8 mouse cellular contexts compared by ENCODE assay signal in genomic region chr2:119798246-119798927, GRCm38 (mm10). TPM values are rescaled to one million over a fixed set of nuclear protein-coding genes. Genes with fewer than 3 reads are reported as not detected.
DNase-seq lines count a peak whose midpoint lies in the region; ATAC-seq and TF ChIP-seq lines count a peak whose summit lies in the region.

No protein-coding gene starts in this region.

- intact Hi-C loops in gastrocnemius, postnatal 36 days (cut with DNase I), result no loop called here

- peaks cover 27% of the 10 kb centered on the region for H3K4me1 ChIP-seq in intestine, embryonic 16.5 days (ENCODE audit: control insufficient read depth, insufficient read depth, low read length)
- peaks cover 34% of the 10 kb centered on the region for H3K4me1 ChIP-seq in olfactory bulb, adult 2 months (ENCODE audit: control insufficient read depth, insufficient read depth, low read length)

- no peak for TF ChIP-seq POLR2A in olfactory bulb, adult 2 months (IDR thresholded peaks at IDR 0.05; ENCODE audit: insufficient read depth, low read depth, low read length)

- H3K27me3 ChIP-seq in intestine, embryonic 16.5 days (replicated peaks; ENCODE audit: control insufficient read depth, insufficient read depth, low read length), result peaks cover 2% of the 10 kb centered on the region; the same call in 1 of the 2 replicates

- H3K4me3 ChIP-seq in intestine, embryonic 16.5 days (ENCODE audit: low read length), result no peak overlapping the region
- H3K4me3 ChIP-seq in olfactory bulb, adult 2 months (ENCODE audit: insufficient read depth, low read depth, low read length), result no peak overlapping the region

- H3K36me3 ChIP-seq in intestine, embryonic 16.5 days (ENCODE audit: control insufficient read depth, insufficient read depth, low read length), result no peaks in the 10 kb centered on the region

- DNase-seq in right cerebral cortex, postnatal 10 days (ENCODE audit: low spot score in 2 of 2), result peak; percentile 65 to 70
- DNase-seq in right cerebral cortex, adult 18-20 months, result no peak
- peak; percentile 51 for DNase-seq in c-Kit-positive CD71-positive TER-119-negative erythroid progenitor cells, embryonic 14.5 days (ENCODE audit: low read depth)
- DNase-seq in gastrocnemius, postnatal 36 days, result peak; percentile 38 to 58
- peak; percentile 66 to 79 for DNase-seq in lung, adult 18-20 months
- DNase-seq in frontal cortex, adult 2 months (ENCODE audit: extremely low spot score in 1 of 2, low spot score in 1 of 2), result no peak

- H3K4me2 ChIP-seq in intestine, embryonic 16.5 days (ENCODE audit: low read depth, low read length), result peak overlapping the region; percentile 100; the same call in 1 of the 2 replicates

- 10% methylated on average over 13 of the region's 13 CpGs for WGBS in intestine, embryonic 16.5 days
- WGBS in olfactory bulb, adult 2 months, result 9% methylated on average over 13 of the region's 13 CpGs

- H3K9me3 ChIP-seq in intestine, embryonic 16.5 days (ENCODE audit: control insufficient read depth, low read length), result no peaks in the 10 kb centered on the region

- H3K9ac ChIP-seq in intestine, embryonic 16.5 days (ENCODE audit: low read depth, low read length), result no peak overlapping the region

- 0 out of 2 replicates have a peak, but pooled peaks have one; percentile 14 for ATAC-seq in intestine, embryonic 16.5 days

- no peak overlapping the region for H3K27ac ChIP-seq in intestine, embryonic 16.5 days (ENCODE audit: low read length)
- H3K27ac ChIP-seq in olfactory bulb, adult 2 months (ENCODE audit: insufficient read depth, low read depth, low read length), result no peak overlapping the region

- TF ChIP-seq CTCF in olfactory bulb, adult 2 months (IDR thresholded peaks at IDR 0.05; ENCODE audit: insufficient read depth, low read depth, low read length), result peak; percentile 67

RNA-seq across cellular contexts. Expression of gene Tyro3, which starts 0.9 kb away (rescaled TPM):
- total RNA-seq in gastrocnemius, postnatal 36 days (2021), result under 1 TPM; 0.57 to 0.74 TPM
- polyA plus RNA-seq in intestine, embryonic 16.5 days (2015; fragmentation: Nextera tagmentation; extraction: Ambion mirVana), result 11.4 and 12.9 TPM in 2 replicates
- polyA plus RNA-seq in olfactory bulb, adult 2 months (2012; ENCODE audit: insufficient read depth, insufficient read length, low replicate concordance, missing spikeins), result not detected in 2 replicates
- polyA plus RNA-seq in frontal cortex, adult 2 months (2012; rRNA removed), result 130 and 145 TPM in 2 replicates

RNA-seq across cellular contexts. Expression of gene Rpap1, which starts 11.1 kb away (rescaled TPM):
- total RNA-seq in gastrocnemius, postnatal 36 days (2021), result 10 to 100 TPM; 14.3 to 14.7 TPM
- 22.9 and 23.8 TPM in 2 replicates for polyA plus RNA-seq in intestine, embryonic 16.5 days (2015; fragmentation: Nextera tagmentation; extraction: Ambion mirVana)
- not detected in 2 replicates for polyA plus RNA-seq in olfactory bulb, adult 2 months (2012; ENCODE audit: insufficient read depth, insufficient read length, low replicate concordance, missing spikeins)
- polyA plus RNA-seq in frontal cortex, adult 2 months (2012; rRNA removed), result 13.7 and 14.6 TPM in 2 replicates

RNA-seq across cellular contexts. Expression of gene Ltk, which starts 38.2 kb away (rescaled TPM):
- not detected for total RNA-seq in gastrocnemius, postnatal 36 days (2021)
- 0.86 and 1.1 TPM in 2 replicates for polyA plus RNA-seq in intestine, embryonic 16.5 days (2015; fragmentation: Nextera tagmentation; extraction: Ambion mirVana)
- polyA plus RNA-seq in olfactory bulb, adult 2 months (2012; ENCODE audit: insufficient read depth, insufficient read length, low replicate concordance, missing spikeins), result not detected in 2 replicates
- 43.3 and 46.4 TPM in 2 replicates for polyA plus RNA-seq in frontal cortex, adult 2 months (2012; rRNA removed)

RNA-seq across cellular contexts. Expression of gene Itpka, which starts 56.2 kb away (rescaled TPM):
- total RNA-seq in gastrocnemius, postnatal 36 days (2021), result not detected
- polyA plus RNA-seq in intestine, embryonic 16.5 days (2015; fragmentation: Nextera tagmentation; extraction: Ambion mirVana), result 7.5 and 7.9 TPM in 2 replicates
- not detected in 2 replicates for polyA plus RNA-seq in olfactory bulb, adult 2 months (2012; ENCODE audit: insufficient read depth, insufficient read length, low replicate concordance, missing spikeins)
- 158 and 164 TPM in 2 replicates for polyA plus RNA-seq in frontal cortex, adult 2 months (2012; rRNA removed)

Comparison
In these comparisons a context has a peak if more than half of its experiments do, and no peak if none do; other contexts are left out.
1. DNase-seq: peak in right cerebral cortex, postnatal 10 days (2 of 2), c-Kit-positive CD71-positive TER-119-negative erythroid progenitor cells, embryonic 14.5 days (single experiment), gastrocnemius, postnatal 36 days (2 of 2) and lung, adult 18-20 months (2 of 2); none in right cerebral cortex, adult 18-20 months (single experiment) and frontal cortex, adult 2 months (0 of 2).
2. RNA of gene Rpap1, which starts 11.1 kb away (polyA plus RNA-seq): 22.9 to 23.8 TPM in intestine, embryonic 16.5 days and 13.7 to 14.6 TPM in frontal cortex, adult 2 months; not detected in olfactory bulb, adult 2 months; every median in the first group is over 10 times any median in the second.
3. RNA of gene Ltk, which starts 38.2 kb away (polyA plus RNA-seq): 43.3 to 46.4 TPM in frontal cortex, adult 2 months; 0.86 to 1.1 TPM in intestine, embryonic 16.5 days and not detected in olfactory bulb, adult 2 months; every median in the first group is over 10 times any median in the second.